Mouse (Mus musculus) kidney, adult 10 weeks (tissue): Measurements from ENCODE around the gene Tmem219. TPM values are rescaled to one million over a fixed set of nuclear protein-coding genes. Genes with fewer than 3 reads are reported as not detected.

Experiments used
- polyA plus RNA-seq: library from polyadenylated mRNA; stranded (reverse); fragments of 350-450 nt; fragmentation: Illumina TruSeq; extraction: RNeasy Lipid Tissue Mini Kit (QIAGEN cat#74804); gene quantifications from one replicate; pipeline ENCODE4 v1.2.3, GENCODE M21; 2014; ENCODE audit warnings: low read depth, low replicate concordance

Tmem219 gene
- 6.4 TPM for polyA plus RNA-seq

GRCm38 (mm10) chr7:126922624-126923060 is at the start of gene Tmem219:
Gene Tmem219 (minus strand): TSS chr7:126922917.

DNA sequence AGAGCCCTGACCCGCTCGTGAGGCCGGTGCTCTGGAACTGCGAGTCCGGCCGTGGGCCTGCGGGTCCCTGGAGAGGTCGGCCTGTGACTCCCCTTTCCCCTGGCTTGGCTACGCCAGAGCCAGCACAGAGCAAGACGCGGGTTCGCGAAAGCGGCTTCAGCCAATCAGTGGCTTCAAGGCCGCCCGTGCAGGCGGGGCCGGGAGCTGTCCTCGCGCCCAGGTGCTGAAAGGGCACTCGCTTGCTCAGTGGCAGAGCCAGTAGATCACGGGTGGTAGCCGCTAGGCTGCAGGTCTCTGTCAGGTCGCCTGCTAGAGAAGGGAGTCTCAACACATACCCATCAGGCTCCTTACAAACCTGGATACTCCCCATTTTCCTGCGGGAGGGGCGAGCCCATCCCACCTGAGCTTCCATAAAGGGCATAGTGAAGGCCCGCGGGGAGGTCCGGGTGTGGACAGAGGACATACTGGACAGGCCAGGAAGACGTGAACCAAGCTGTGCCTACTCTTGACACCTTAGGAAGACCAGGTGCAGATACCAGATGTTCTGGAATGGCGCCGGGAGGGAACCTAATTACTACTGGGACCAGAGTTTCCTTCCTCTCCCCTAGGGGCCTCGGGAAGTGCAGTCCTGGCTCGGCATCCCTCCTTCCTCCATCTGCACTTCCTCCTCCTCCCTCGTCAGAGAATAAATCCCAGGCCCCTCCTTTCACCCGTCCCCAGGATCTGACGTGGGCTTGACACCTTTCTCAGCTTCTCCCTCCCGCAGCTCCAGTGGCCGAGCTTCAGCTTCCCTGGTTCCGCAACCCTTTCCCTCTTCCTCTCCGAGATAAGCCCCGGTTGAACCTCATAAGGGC is 27.3 kb upstream of the Tmem219 start, which contains the start of gene Sez6l2:
Gene Sez6l2, plus strand, starts transcription at position 771 of the 854 bp plus-strand sequence.

DNA sequence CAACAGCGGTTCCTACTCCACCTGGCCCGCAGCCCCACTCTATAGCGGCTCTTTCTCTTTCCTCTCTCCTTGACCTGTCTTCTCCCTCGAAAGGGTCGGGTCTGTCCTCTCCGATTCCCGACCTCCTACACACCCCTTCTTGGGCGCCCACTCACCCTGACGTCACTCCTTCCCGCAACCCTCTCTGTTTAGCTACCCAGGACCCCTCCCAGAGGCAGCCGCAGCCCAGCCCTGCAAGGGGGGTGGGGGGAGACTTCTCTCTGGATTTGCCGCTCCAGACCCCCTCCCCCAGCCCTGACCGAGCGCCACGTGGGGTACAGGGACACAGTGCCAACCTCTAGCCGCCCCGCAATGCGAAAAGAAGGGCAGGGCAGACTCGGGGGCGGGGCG is 26.7 kb upstream of the Tmem219 start, which contains the start of gene Asphd1:
Gene Asphd1, minus strand, starts transcription at position 180 of the 390 bp plus-strand sequence.

GRCm38 (mm10) chr7:126928384-126929037 is 5.8 kb upstream of the Tmem219 start, which contains the start of gene Kctd13:
Gene Kctd13 (plus strand): TSS chr7:126928879.

DNA sequence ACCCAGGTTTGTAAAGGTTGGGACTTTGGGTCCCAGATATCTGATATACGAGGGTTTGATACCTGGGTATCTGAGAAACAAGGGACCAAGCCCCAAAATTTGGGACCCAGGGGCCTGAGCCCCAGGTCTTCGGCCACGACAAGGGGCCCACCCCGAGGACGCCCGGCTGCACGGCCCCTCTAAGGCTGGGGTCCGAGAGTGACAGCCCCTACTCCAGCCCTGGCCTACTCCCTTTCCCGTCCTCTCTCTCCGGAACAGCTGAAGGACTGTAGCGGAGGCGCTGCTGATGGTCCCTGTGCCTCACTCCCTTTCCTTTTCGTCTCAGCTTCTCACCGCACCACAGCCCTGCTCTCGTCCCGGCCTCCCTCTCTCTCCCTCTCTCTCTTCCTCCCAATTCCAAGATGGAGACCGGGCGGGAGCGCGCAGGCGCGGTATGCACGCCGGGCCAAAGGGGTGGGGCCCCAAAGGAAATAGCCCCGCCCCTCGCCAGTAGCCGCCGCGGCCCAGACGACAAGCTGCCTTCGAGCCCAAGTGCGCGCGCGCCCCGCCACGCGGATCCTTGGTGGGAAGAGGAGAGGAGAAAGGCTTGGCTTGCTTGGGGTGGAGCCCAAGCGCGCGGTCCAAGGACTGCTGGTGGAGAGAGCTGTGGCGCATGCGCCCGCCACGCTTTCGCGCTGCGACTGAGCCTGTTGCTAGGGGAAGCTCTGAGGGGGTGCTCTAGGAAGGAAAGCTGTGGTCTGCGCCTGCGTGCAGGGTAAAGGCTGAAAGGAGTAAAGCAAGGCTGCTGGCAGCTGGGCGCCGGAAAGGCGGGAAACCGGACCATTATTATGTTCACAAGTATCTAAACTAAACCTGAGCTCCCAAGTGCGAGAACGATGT is 38.2 kb downstream of the Tmem219 start, which contains the start of gene Taok2:
Gene Taok2, minus strand, starts transcription at position 418 of the 879 bp plus-strand sequence.

GRCm38 (mm10) chr7:126862147-126862784 is 60.5 kb downstream of the Tmem219 start, which contains the start of gene Ino80e:
Gene Ino80e (minus strand): TSS chr7:126862377.

GRCm38 (mm10) chr7:126861429-126862130 is 61.1 kb downstream of the Tmem219 start, which contains the start of gene Hirip3:
Gene Hirip3 (plus strand): TSS chr7:126861972.

GRCm38 (mm10) chr7:126847116-126847420 is 75.6 kb downstream of the Tmem219 start, which contains the start of gene Doc2a:
Gene Doc2a (plus strand): TSS chr7:126847416.

Other genes starting within 250 kb of the Tmem219 start
- gene Sult1a1, start 246.5 kb downstream of the Tmem219 start, polyA plus RNA-seq = 62.2 TPM
- 0.16 TPM for gene Bola2, start 227.5 kb downstream of the Tmem219 start, polyA plus RNA-seq
- gene Slx1b, start 227.1 kb downstream of the Tmem219 start, polyA plus RNA-seq = 1.0 TPM
- 4.4 TPM for gene Coro1a, start 215.1 kb downstream of the Tmem219 start, polyA plus RNA-seq
- gene Mapk3, start 163.3 kb downstream of the Tmem219 start, polyA plus RNA-seq = 6.5 TPM
- gene Gdpd3, start 156.6 kb downstream of the Tmem219 start, polyA plus RNA-seq = 9.9 TPM
- gene Ypel3, start 146.0 kb downstream of the Tmem219 start, polyA plus RNA-seq = 13.0 TPM
- not detected for gene Tbx6, start 141.4 kb downstream of the Tmem219 start, polyA plus RNA-seq
- gene Ppp4c, start 130.4 kb downstream of the Tmem219 start, polyA plus RNA-seq = 29.0 TPM
- gene Fam57b, start 125.2 kb downstream of the Tmem219 start, polyA plus RNA-seq = not detected
- not detected for gene 4930451I11Rik, start 91.3 kb downstream of the Tmem219 start, polyA plus RNA-seq
- gene Doc2a, start 75.5 kb downstream of the Tmem219 start, polyA plus RNA-seq = not detected
- gene Hirip3, start 60.9 kb downstream of the Tmem219 start, polyA plus RNA-seq = 10.3 TPM
- 10.2 TPM for gene Ino80e, start 60.5 kb downstream of the Tmem219 start, polyA plus RNA-seq
- gene Taok2, start 38.2 kb downstream of the Tmem219 start, polyA plus RNA-seq = 6.5 TPM
- gene Kctd13, start 6.0 kb upstream of the Tmem219 start, polyA plus RNA-seq = 1.1 TPM
- gene Asphd1, start 26.7 kb upstream of the Tmem219 start, polyA plus RNA-seq = not detected
- not detected for gene Sez6l2, start 27.6 kb upstream of the Tmem219 start, polyA plus RNA-seq
- 10.3 TPM for gene Cdipt, start 53.0 kb upstream of the Tmem219 start, polyA plus RNA-seq
- gene Cdiptos, start 53.2 kb upstream of the Tmem219 start, polyA plus RNA-seq = not detected
- 0.53 TPM for gene Mvp, start 91.7 kb upstream of the Tmem219 start, polyA plus RNA-seq
- not detected for gene Pagr1b, start 93.6 kb upstream of the Tmem219 start, polyA plus RNA-seq
- not detected for gene Pagr1a, start 94.4 kb upstream of the Tmem219 start, polyA plus RNA-seq
- 0.61 TPM for gene Gm42742, start 98.2 kb upstream of the Tmem219 start, polyA plus RNA-seq
- not detected for gene Prrt2, start 98.3 kb upstream of the Tmem219 start, polyA plus RNA-seq
- 15.0 TPM for gene Maz, start 104.1 kb upstream of the Tmem219 start, polyA plus RNA-seq
- not detected for gene Kif22, start 119.6 kb upstream of the Tmem219 start, polyA plus RNA-seq
- not detected for gene Zg16, start 164.4 kb upstream of the Tmem219 start, polyA plus RNA-seq
- gene AI467606, start 168.4 kb upstream of the Tmem219 start, polyA plus RNA-seq = 0.73 TPM
- gene Qprt, start 199.3 kb upstream of the Tmem219 start, polyA plus RNA-seq = 22.6 TPM
- gene Spn, start 214.9 kb upstream of the Tmem219 start, polyA plus RNA-seq = 0.65 TPM